Mouse (Mus musculus): ENCODE measurements around the gene Cenpi. TPM values are rescaled to one million over a fixed set of nuclear protein-coding genes. Genes with fewer than 3 reads are reported as not detected.
A peak's percentile ranks its signal among the peaks of the same experiment; 100 is the strongest.

Gene Cenpi
- polyA plus RNA-seq (2015; fragmentation: Nextera tagmentation; extraction: Ambion mirVana), result 6.3 and 8.6 TPM in 2 replicates

GRCm38 (mm10) chrX:134307534-134308274 is at the start of gene Cenpi:
Cenpi (plus strand) TSS chrX:134308084.
- Histone ChIP-seq H3K27ac (replicated peaks) (peak within 1 kb of the TSS; percentile 50; the same call in 1 of the 2 replicates), H3K27me3 (no peaks in the 10 kb centered on the region), H3K4me2 (peak within 1 kb of the TSS; percentile 61), H3K4me1 (replicated peaks) (0 out of 2 replicates have a peak, but pooled peaks cover 6% of the 10 kb centered on the region), H3K9ac (peak within 1 kb of the TSS; percentile 37), H3K4me3 (peak within 1 kb of the TSS; percentile 43), H3K36me3 (no peaks in the 10 kb centered on the region), H3K9me3 (no peaks in the 10 kb centered on the region)
- peak; percentile 97 for ATAC-seq (ENCODE audit: low FRiP score, low read depth)
- 22% methylated on average over 36 of the region's 36 CpGs for WGBS

DNA sequence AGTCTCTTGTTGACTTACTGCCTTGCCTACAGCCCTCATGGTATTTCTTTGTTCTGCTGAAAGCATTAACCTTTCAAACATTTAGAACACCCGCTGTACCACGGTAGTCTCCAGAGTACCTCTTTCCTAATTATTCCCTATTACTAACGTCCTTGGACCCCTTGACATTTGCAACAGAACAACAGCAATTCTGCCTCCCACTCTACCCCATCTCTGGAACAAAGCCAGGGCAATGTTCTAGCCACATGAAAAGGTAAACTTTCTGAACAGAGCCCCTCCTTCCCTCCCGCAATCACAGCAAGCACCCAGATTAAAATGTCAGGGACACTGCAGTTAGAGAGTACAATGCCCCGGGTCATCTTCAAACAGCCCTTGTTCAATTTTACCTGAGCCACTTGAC is 46.7 kb upstream of the Cenpi start:
- Histone ChIP-seq H3K9me3 (no peaks in the 10 kb centered on the region), H3K36me3 (no peaks in the 10 kb centered on the region), H3K4me3 (no peak overlapping the region), H3K4me1 (replicated peaks) (no peaks in the 10 kb centered on the region), H3K27me3 (no peaks in the 10 kb centered on the region), H3K4me2 (no peak overlapping the region), H3K27ac (replicated peaks) (no peak overlapping the region), H3K9ac (no peak overlapping the region)
- no peak for ATAC-seq (ENCODE audit: low FRiP score, low read depth)
- WGBS, result 50% methylated on average over 5 of the region's 5 CpGs

DNA sequence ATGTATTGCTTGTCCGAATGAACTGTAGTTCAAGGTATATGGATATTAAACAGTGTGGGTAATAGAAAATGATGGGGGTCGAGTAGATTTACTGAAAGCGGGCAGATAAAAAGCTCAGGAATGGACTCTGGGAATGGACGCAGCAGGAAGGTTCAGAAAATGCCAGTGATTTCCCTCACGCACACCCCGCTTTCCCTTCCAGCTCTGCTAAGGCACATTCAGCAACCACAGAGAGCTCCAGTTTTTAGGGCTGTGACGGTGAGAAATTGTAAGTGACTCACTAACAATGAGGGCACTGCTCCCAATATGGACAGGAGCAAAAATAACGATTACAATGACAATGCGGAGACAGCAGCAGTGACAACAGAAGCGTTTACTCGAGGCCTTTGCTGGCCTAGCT is 45.8 kb upstream of the Cenpi start:
- Histone ChIP-seq H3K9ac (no peak overlapping the region), H3K4me1 (replicated peaks) (no peaks in the 10 kb centered on the region), H3K36me3 (no peaks in the 10 kb centered on the region), H3K4me2 (0 out of 2 replicates have a peak overlapping the region, but pooled peaks have one; percentile 15), H3K27ac (replicated peaks) (no peak overlapping the region), H3K9me3 (no peaks in the 10 kb centered on the region), H3K27me3 (no peaks in the 10 kb centered on the region), H3K4me3 (no peak overlapping the region)
- ATAC-seq (ENCODE audit: low FRiP score, low read depth), result 0 out of 2 replicates have a peak, but pooled peaks have one; percentile 34
- 56% methylated on average over 11 of the region's 11 CpGs for WGBS

DNA sequence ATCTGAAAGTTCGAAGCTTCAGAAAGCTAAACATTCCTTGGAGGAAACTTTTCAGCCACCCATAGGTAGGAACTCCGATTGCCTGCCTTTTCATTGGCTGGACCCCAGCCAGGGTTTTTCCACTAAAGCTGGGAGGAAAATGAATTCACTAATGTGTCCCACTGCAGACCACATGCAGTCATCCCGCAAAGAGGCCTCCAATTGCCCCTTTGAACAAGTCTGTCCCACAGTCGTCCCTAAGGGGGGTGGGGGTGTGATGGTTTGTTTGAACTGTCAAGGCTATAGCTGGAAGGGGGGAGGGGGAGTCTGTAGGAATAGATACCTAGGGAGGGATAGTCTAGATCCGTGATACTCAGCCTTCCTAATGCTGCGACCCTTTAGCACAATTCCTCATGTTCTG is 32.2 kb upstream of the Cenpi start:
- Histone ChIP-seq H3K4me2 (peak overlapping the region; percentile 59; the same call in 1 of the 2 replicates), H3K9ac (no peak overlapping the region), H3K27me3 (0 out of 2 replicates have a peak, but pooled peaks cover 2% of the 10 kb centered on the region), H3K9me3 (no peaks in the 10 kb centered on the region), H3K4me3 (no peak overlapping the region), H3K36me3 (no peaks in the 10 kb centered on the region), H3K27ac (replicated peaks) (no peak overlapping the region), H3K4me1 (replicated peaks) (no peaks in the 10 kb centered on the region; the same call in 1 of the 2 replicates)
- 23% methylated on average over 6 of the region's 6 CpGs for WGBS
- no peak for ATAC-seq (ENCODE audit: low FRiP score, low read depth)

DNA sequence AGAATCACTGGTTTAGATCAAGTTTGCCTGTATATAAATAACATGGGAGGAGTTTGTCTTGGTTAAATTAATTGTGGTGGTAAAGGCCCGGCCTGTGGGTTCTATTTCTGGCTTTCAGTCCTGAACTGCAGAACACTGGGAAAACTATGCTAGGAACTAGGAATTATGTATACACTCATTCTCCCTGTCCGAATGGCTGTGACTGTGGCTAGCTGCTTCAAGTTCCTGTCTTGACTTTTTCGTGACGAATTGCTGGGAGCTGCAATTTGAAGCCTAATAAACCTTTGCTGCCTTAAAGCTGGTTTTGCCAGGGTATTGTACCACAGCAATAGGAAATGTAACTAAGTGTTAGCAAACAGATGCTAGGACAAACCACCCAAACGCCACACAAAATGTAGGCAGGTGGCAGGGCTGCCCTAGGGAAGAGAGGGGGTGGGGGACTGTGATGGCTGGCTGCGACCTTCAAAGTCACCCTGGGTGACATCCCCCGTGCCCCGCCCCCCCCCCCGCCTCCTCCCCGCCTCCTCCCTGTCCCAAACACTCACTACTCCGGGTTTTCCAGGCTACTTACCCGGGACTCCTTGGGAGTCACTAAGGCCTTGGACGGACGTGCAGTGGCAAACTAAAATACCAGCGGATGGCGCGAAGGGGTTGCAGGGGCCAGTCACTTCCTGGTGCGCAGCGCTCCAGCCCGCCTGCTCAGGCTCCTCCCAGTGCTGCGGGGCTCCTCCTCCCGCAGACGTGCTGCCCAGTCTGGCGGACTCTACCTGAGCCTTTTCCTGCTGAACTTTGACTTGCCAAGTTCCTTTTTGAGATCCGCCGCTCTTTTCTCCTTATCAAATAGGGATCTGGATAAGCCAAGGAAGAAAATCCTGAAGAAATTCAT is 31.4 kb upstream of the Cenpi start, which contains the start of gene Trmt2b:
Gene Trmt2b (minus strand): TSS at position 710 of the 886 bp plus-strand sequence.
- H3K4me3 ChIP-seq, result peak within 1 kb of the TSS; percentile 42
- ATAC-seq (ENCODE audit: low FRiP score, low read depth), result peak; percentile 88

GRCm38 (mm10) chrX:134280531-134280930 is 27.4 kb upstream of the Cenpi start:
- Histone ChIP-seq H3K27me3 (0 out of 2 replicates have a peak, but pooled peaks cover 2% of the 10 kb centered on the region), H3K27ac (replicated peaks) (no peak overlapping the region), H3K4me2 (no peak overlapping the region), H3K4me3 (no peak overlapping the region), H3K4me1 (replicated peaks) (peaks cover 4% of the 10 kb centered on the region; the same call in 1 of the 2 replicates), H3K36me3 (no peaks in the 10 kb centered on the region), H3K9ac (no peak overlapping the region), H3K9me3 (no peaks in the 10 kb centered on the region)
- WGBS, result 88% methylated on average over 3 of the region's 3 CpGs
- no peak for ATAC-seq (ENCODE audit: low FRiP score, low read depth)

More for the DNA sequence above, 31.4 kb upstream of the Cenpi start, which contains the start of gene Trmt2b:
- Histone ChIP-seq H3K36me3 (no peaks in the 10 kb centered on the region), H3K4me2 (peak within 1 kb of the TSS; percentile 59), H3K27ac (replicated peaks) (peak within 1 kb of the TSS; percentile 30; the same call in 1 of the 2 replicates), H3K4me1 (replicated peaks) (no peaks in the 10 kb centered on the region; the same call in 1 of the 2 replicates), H3K9ac (peak within 1 kb of the TSS; percentile 29; the same call in 1 of the 2 replicates), H3K9me3 (no peaks in the 10 kb centered on the region), H3K27me3 (0 out of 2 replicates have a peak, but pooled peaks cover 2% of the 10 kb centered on the region)
- 24% methylated on average over 22 of the region's 26 CpGs for WGBS

GRCm38 (mm10) chrX:134285102-134285501 is 22.8 kb upstream of the Cenpi start:
- Histone ChIP-seq H3K4me3 (no peak overlapping the region), H3K9ac (no peak overlapping the region), H3K27me3 (no peaks in the 10 kb centered on the region), H3K4me1 (replicated peaks) (0 out of 2 replicates have a peak, but pooled peaks cover 4% of the 10 kb centered on the region), H3K9me3 (no peaks in the 10 kb centered on the region), H3K27ac (replicated peaks) (no peak overlapping the region), H3K36me3 (no peaks in the 10 kb centered on the region), H3K4me2 (no peak overlapping the region)
- ATAC-seq (ENCODE audit: low FRiP score, low read depth), result no peak
- WGBS, result 72% methylated on average over 2 of the region's 2 CpGs

- no peak overlapping the region for H3K4me3 ChIP-seq
- no peaks in the 10 kb centered on the region for H3K9me3 ChIP-seq
- 0 out of 2 replicates have a peak overlapping the region, but pooled peaks have one; percentile 20 for H3K27ac ChIP-seq (replicated peaks)
- H3K4me2 ChIP-seq, result no peak overlapping the region
- H3K9ac ChIP-seq, result no peak overlapping the region
- 33% methylated on average over 4 of the region's 4 CpGs for WGBS
- ATAC-seq (ENCODE audit: low FRiP score, low read depth), result no peak
- no peaks in the 10 kb centered on the region for H3K27me3 ChIP-seq
- H3K36me3 ChIP-seq, result no peaks in the 10 kb centered on the region
- 0 out of 2 replicates have a peak, but pooled peaks cover 4% of the 10 kb centered on the region for H3K4me1 ChIP-seq (replicated peaks)
These were observed 22.1 kb upstream of the Cenpi start for GRCm38 (mm10) chrX:134285791-134286190.

- WGBS, result 83% methylated on average over 2 of the region's 2 CpGs
- H3K9ac ChIP-seq, result no peak overlapping the region
- no peak for ATAC-seq (ENCODE audit: low FRiP score, low read depth)
- H3K4me2 ChIP-seq, result no peak overlapping the region
- no peaks in the 10 kb centered on the region for H3K36me3 ChIP-seq
- H3K9me3 ChIP-seq, result no peaks in the 10 kb centered on the region
- 0 out of 2 replicates have a peak, but pooled peaks cover 4% of the 10 kb centered on the region for H3K4me1 ChIP-seq (replicated peaks)
- H3K4me3 ChIP-seq, result no peak overlapping the region
- 0 out of 2 replicates have a peak, but pooled peaks cover 2% of the 10 kb centered on the region for H3K27me3 ChIP-seq
- H3K27ac ChIP-seq (replicated peaks), result no peak overlapping the region
These were observed 20.6 kb upstream of the Cenpi start for GRCm38 (mm10) chrX:134287305-134287704.

DNA sequence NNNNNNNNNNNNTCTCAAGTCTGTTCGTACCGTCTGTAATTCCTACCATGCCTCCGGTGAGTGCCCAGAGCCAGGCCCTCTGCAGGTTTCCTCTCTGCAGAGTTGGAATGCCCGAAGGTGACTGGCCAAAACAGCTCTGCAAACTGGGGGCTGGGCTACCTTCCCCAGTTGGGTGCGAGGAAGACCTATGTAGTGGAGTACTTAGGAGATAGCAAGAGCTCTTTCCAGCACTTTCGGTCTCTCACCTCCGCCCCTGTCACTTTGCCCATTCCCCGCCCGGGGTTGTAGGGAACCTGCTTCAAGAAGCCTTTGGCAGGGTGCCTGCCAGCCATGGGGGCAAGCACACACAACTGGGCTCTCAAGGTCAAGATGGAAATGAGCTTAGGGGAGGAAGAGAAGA is 11.6 kb upstream of the Cenpi start:
- peak overlapping the region; percentile 57 for H3K4me3 ChIP-seq
- peak overlapping the region; percentile 64 for H3K9ac ChIP-seq
- H3K36me3 ChIP-seq, result no peaks in the 10 kb centered on the region
- no peaks in the 10 kb centered on the region for H3K9me3 ChIP-seq
- H3K4me2 ChIP-seq, result peak overlapping the region; percentile 56
- H3K27ac ChIP-seq (replicated peaks), result peak overlapping the region; percentile 85
- H3K4me1 ChIP-seq (replicated peaks), result 0 out of 2 replicates have a peak, but pooled peaks cover 4% of the 10 kb centered on the region
- ATAC-seq (ENCODE audit: low FRiP score, low read depth), result peak; percentile 20; the same call in 1 of the 2 replicates
- H3K27me3 ChIP-seq, result 0 out of 2 replicates have a peak, but pooled peaks cover 2% of the 10 kb centered on the region
- WGBS, result 38% methylated on average over 9 of the region's 9 CpGs

DNA sequence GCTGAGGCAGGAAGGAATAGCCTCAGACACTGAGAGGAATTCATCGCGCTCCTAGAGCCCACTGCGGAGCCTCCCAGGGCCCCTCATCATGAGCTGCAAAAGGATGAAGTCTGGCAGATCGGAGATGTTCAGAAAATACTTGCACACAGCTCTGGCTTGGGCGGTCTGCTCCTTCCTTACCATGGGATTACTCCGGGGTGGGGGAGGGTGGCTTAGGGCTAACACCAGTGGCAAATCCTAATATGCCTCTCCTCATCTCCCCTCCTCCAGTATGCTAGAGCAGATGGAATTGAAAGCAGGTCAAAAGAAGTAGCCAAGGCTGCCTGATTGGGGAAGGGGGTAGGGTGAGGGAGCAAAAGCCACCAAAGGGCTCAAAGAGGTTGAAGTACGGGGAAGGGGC is 11.1 kb upstream of the Cenpi start:
- no peaks in the 10 kb centered on the region for H3K36me3 ChIP-seq
- 24% methylated on average over 7 of the region's 7 CpGs for WGBS
- ATAC-seq (ENCODE audit: low FRiP score, low read depth), result peak; percentile 21; the same call in 1 of the 2 replicates

More for the DNA sequence above, 11.1 kb upstream of the Cenpi start:
- Histone ChIP-seq H3K27me3 (0 out of 2 replicates have a peak, but pooled peaks cover 2% of the 10 kb centered on the region), H3K9me3 (no peaks in the 10 kb centered on the region), H3K9ac (peak overlapping the region; percentile 64), H3K4me2 (peak overlapping the region; percentile 56), H3K4me3 (peak overlapping the region; percentile 57), H3K4me1 (replicated peaks) (0 out of 2 replicates have a peak, but pooled peaks cover 4% of the 10 kb centered on the region), H3K27ac (replicated peaks) (peak overlapping the region; percentile 85)

All from hindbrain, embryonic 15.5 days (tissue).